Mouse (Mus musculus) liver, embryonic 11.5 days (tissue): ENCODE results near the gene Hist1h3c. TPM values are rescaled to one million over a fixed set of nuclear protein-coding genes. Genes with fewer than 3 reads are reported as not detected.
"Not testable (repeated sequence)": the region's sequence is repeated elsewhere in the genome, so short reads cannot be mapped to it uniquely, and the experiment has no call there.

Source experiments
- ATAC-seq: fragments of 200-750 bp; cut with Nextera tagmentation; replicated peaks from 2 replicates; pipeline ENCODE4 v1.8.0; 2017; ENCODE audit warnings: moderate number of reproducible peaks, mild to moderate bottlenecking, moderate TSS enrichment, moderate library complexity; ENCODE audit not compliant: low FRiP score
- DNase-seq: peaks from one replicate; pipeline ENCODE4 v3.0.0-alpha.2; 2017; ENCODE audit warnings: low spot score
- H3K27ac ChIP-seq: fragments of 300-500 bp; sonication (generic); 2 replicates; pipeline ENCODE4 v1.5.1; 2014; ENCODE audit warnings: mild to moderate bottlenecking, low read depth, low read length, control low read depth
- H3K27me3 ChIP-seq: fragments of 300-500 bp; sonication (generic); replicated peaks from 2 replicates; pipeline ENCODE4 v1.6.1; 2014; ENCODE audit warnings: low read length, mixed read lengths; ENCODE audit not compliant: control insufficient read depth, insufficient read depth
- H3K36me3 ChIP-seq: fragments of 300-500 bp; sonication (generic); 2 replicates; pipeline ENCODE4 v1.6.1; 2014; ENCODE audit warnings: mild to moderate bottlenecking, low read length, moderate library complexity, mixed read lengths; ENCODE audit not compliant: control insufficient read depth, insufficient read depth
- H3K4me1 ChIP-seq: fragments of 300-500 bp; sonication (generic); replicated peaks from 2 replicates; pipeline ENCODE4 v1.6.1; 2014; ENCODE audit warnings: low read length, mixed read lengths; ENCODE audit not compliant: control insufficient read depth, insufficient read depth
- H3K4me2 ChIP-seq: fragments of 300-500 bp; sonication (generic); 2 replicates; pipeline ENCODE4 v1.6.1; 2014; ENCODE audit warnings: mild to moderate bottlenecking, control low read depth, moderate library complexity
- H3K4me3 ChIP-seq: fragments of 300-500 bp; sonication (generic); 2 replicates; pipeline ENCODE4 v1.5.1; 2014; ENCODE audit warnings: low read depth, low read length, control low read depth
- H3K9ac ChIP-seq: fragments of 300-500 bp; sonication (generic); 2 replicates; pipeline ENCODE4 v1.6.1; 2014; ENCODE audit warnings: low read depth, low read length, control low read depth
- H3K9me3 ChIP-seq: fragments of 300-500 bp; sonication (generic); 2 replicates; pipeline ENCODE4 v1.6.1; 2016; ENCODE audit warnings: low read length, inconsistent platforms, mixed read lengths; ENCODE audit not compliant: control insufficient read depth
- WGBS: fragments of 180-500 bp; shearing (Covaris S2); extraction: QIAGEN DNeasy Blood & Tissue Kit; methylation state at CpG from one replicate; pipeline ENCODE4 v1.1.7; 2014; 5-methylcytosine and 5-hydroxymethylcytosine counted together
- polyA plus RNA-seq: library from polyadenylated mRNA; unstranded; fragments of >200 nt; fragmentation: Nextera tagmentation; extraction: Ambion mirVana; gene quantifications from 2 replicates; pipeline ENCODE4 v1.2.1, GENCODE M21; 2014

Hist1h3c gene
- polyA plus RNA-seq: 6.1 and 6.7 TPM in 2 replicates

- peak; percentile 64 for ATAC-seq
- peak within 1 kb of the TSS; percentile 88 for H3K9ac ChIP-seq
- H3K9me3 ChIP-seq: no peaks in the 10 kb centered on the region
- H3K4me3 ChIP-seq: peak within 1 kb of the TSS; percentile 47
- DNase-seq: peak; percentile 77
- H3K4me2 ChIP-seq: peak within 1 kb of the TSS; percentile 60
- H3K27ac ChIP-seq: peak within 1 kb of the TSS; percentile 100
- peaks cover 18% of the 10 kb centered on the region for H3K4me1 ChIP-seq
- H3K36me3 ChIP-seq: no peaks in the 10 kb centered on the region
- WGBS: 1% methylated on average over 28 of the region's 28 CpGs
- H3K27me3 ChIP-seq: no peaks in the 10 kb centered on the region
These were observed at the start of gene Hist1h3c for GRCm38 (mm10) chr13:23745381-23746161. Gene Hist1h3c, minus strand, starts transcription at chr13:23745602.

GRCm38 (mm10) chr13:23792520-23792919 is 47.1 kb upstream of the Hist1h3c start:
- Histone ChIP-seq H3K4me1 (no peaks in the 10 kb centered on the region), H3K4me3 (no peak overlapping the region), H3K27me3 (no peaks in the 10 kb centered on the region), H3K9ac (no peak overlapping the region), H3K27ac (no peak overlapping the region), H3K4me2 (no peak overlapping the region), H3K9me3 (no peaks in the 10 kb centered on the region), H3K36me3 (no peaks in the 10 kb centered on the region)
- DNase-seq (no peak), ATAC-seq (no peak)
- 42% methylated on average over 2 of the region's 2 CpGs for WGBS

GRCm38 (mm10) chr13:23779025-23779424 is 33.6 kb upstream of the Hist1h3c start:
- no peak overlapping the region for H3K4me3 ChIP-seq
- no peaks in the 10 kb centered on the region for H3K9me3 ChIP-seq
- DNase-seq (no peak), ATAC-seq (peak; percentile 39; the same call in 1 of the 2 replicates)
- no peak overlapping the region for H3K4me2 ChIP-seq
- H3K36me3 ChIP-seq: no peaks in the 10 kb centered on the region
- H3K9ac ChIP-seq: no peak overlapping the region
- no peaks in the 10 kb centered on the region for H3K4me1 ChIP-seq
- 52% methylated on average over 4 of the region's 4 CpGs for WGBS
- H3K27me3 ChIP-seq: no peaks in the 10 kb centered on the region
- no peak overlapping the region for H3K27ac ChIP-seq

- H3K9me3 ChIP-seq: no peaks in the 10 kb centered on the region
- no peak overlapping the region for H3K4me3 ChIP-seq
- H3K4me2 ChIP-seq: no peak overlapping the region
- H3K27ac ChIP-seq: no peak overlapping the region
- 87% methylated on average over 7 of the region's 7 CpGs for whole genome bisulfite sequencing
- peaks cover 2% of the 10 kb centered on the region for H3K4me1 ChIP-seq
- DNase-seq (no peak), ATAC-seq (no peak)
- no peaks in the 10 kb centered on the region for H3K36me3 ChIP-seq
- H3K9ac ChIP-seq: no peak overlapping the region
- no peaks in the 10 kb centered on the region for H3K27me3 ChIP-seq
These were observed 32.9 kb upstream of the Hist1h3c start for GRCm38 (mm10) chr13:23778339-23778738.

GRCm38 (mm10) chr13:23772561-23773313 is 27.3 kb upstream of the Hist1h3c start:
- 15% methylated on average over 21 of the region's 21 CpGs for WGBS

GRCm38 (mm10) chr13:23769613-23770012 is 24.2 kb upstream of the Hist1h3c start, which contains the start of gene Trim38:
Gene Trim38, plus strand, starts transcription at chr13:23769913.
- H3K4me2 ChIP-seq, H3K9ac ChIP-seq, H3K9me3 ChIP-seq, H3K36me3 ChIP-seq, H3K4me3 ChIP-seq, ATAC-seq, H3K27me3 ChIP-seq, DNase-seq: not testable (repeated sequence)
- 74% methylated on average over 2 of the region's 2 CpGs for WGBS
- Histone ChIP-seq H3K27ac (0 out of 2 replicates have a peak within 1 kb of the TSS, but pooled peaks have one; percentile 10), H3K4me1 (peaks cover 10% of the 10 kb centered on the region)

More at GRCm38 (mm10) chr13:23772561-23773313, 27.3 kb upstream of the Hist1h3c start:
- H3K9me3 ChIP-seq: no peaks in the 10 kb centered on the region
- H3K27me3 ChIP-seq: no peaks in the 10 kb centered on the region
- peak overlapping the region; percentile 29; the same call in 1 of the 2 replicates for H3K4me3 ChIP-seq
- ATAC-seq (peak; percentile 98), DNase-seq (peak; percentile 69)
- no peak overlapping the region for H3K27ac ChIP-seq
- peak overlapping the region; percentile 63 for H3K4me2 ChIP-seq
- peaks cover 7% of the 10 kb centered on the region for H3K4me1 ChIP-seq
- peak overlapping the region; percentile 45; the same call in 1 of the 2 replicates for H3K9ac ChIP-seq
- H3K36me3 ChIP-seq: no peaks in the 10 kb centered on the region

GRCm38 (mm10) chr13:23768834-23769397 is 23.5 kb upstream of the Hist1h3c start:
- H3K4me3 ChIP-seq: no peak overlapping the region
- peaks cover 17% of the 10 kb centered on the region for H3K4me1 ChIP-seq
- H3K9ac ChIP-seq: no peak overlapping the region
- 0 out of 2 replicates have a peak overlapping the region, but pooled peaks have one; percentile 10 for H3K27ac ChIP-seq
- ATAC-seq (no peak), DNase-seq (no peak)
- no peaks in the 10 kb centered on the region for H3K27me3 ChIP-seq
- no peaks in the 10 kb centered on the region for H3K9me3 ChIP-seq
- H3K36me3 ChIP-seq: no peaks in the 10 kb centered on the region
- H3K4me2 ChIP-seq: no peak overlapping the region
- WGBS: 51% methylated on average over 5 of the region's 5 CpGs

- no peaks in the 10 kb centered on the region for H3K9me3 ChIP-seq
- H3K4me2 ChIP-seq: no peak overlapping the region
- ATAC-seq (no peak), DNase-seq (no peak)
- no peak overlapping the region for H3K9ac ChIP-seq
- H3K4me3 ChIP-seq: no peak overlapping the region
- H3K36me3 ChIP-seq: no peaks in the 10 kb centered on the region
- peaks cover 23% of the 10 kb centered on the region for H3K4me1 ChIP-seq
- no peak overlapping the region for H3K27ac ChIP-seq
- no peaks in the 10 kb centered on the region for H3K27me3 ChIP-seq
These were observed 21.4 kb upstream of the Hist1h3c start for GRCm38 (mm10) chr13:23766772-23767171.
